Comparison of ENCODE assay signal across 29 mouse cellular contexts in the genomic region with DNA sequence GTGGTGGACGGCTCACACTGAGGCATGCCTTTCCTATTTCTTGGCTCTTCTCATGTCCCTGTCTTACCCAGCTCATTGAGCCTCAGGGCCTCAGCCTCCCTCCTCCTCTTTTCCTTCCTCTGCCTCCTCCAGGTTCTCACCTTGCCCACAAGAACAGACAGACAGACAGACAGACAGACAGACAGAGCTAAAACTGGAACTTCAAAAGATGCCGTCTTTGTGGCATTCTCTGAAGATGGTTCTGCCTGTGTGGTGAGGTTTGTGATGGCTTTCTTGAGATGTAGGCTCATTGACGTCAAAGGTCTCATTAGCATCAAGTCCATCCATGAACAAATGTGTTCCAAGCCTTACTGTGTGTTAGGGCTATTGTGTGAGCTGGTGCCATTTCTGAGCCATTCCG. TPM values are rescaled to one million over a fixed set of nuclear protein-coding genes. Genes with fewer than 3 reads are reported as not detected.
DNase-seq lines count a peak whose midpoint lies in the region; ATAC-seq and TF ChIP-seq lines count a peak whose summit lies in the region.
"Had no signal": no experiment of that assay in that cellular context is flagged by ENCODE, and none has a peak within 500 bp of the region (broad histone marks: within the 10 kb centered on the region; RNA-seq: fewer than 3 reads in every experiment).

No protein-coding gene starts in this region.

- H3K27ac ChIP-seq in layer of hippocampus, adult 2 months, result peak overlapping the region; percentile 81; the same call in 1 of the 2 replicates
- H3K27ac ChIP-seq: embryonic facial prominence, embryonic 10.5 days; embryonic facial prominence, embryonic 13.5 days; forebrain, embryonic 12.5 days; forebrain, embryonic 15.5 days; heart, embryonic 13.5 days; hindbrain, embryonic 13.5 days had no signal

- no peak for DNase-seq in layer of hippocampus, adult 2 months (ENCODE audit: low spot score in 2 of 2)
- no peak for DNase-seq in layer of hippocampus, adult 9-11 months
- peak; percentile 32 to 49 for DNase-seq in CD8-positive naive resting alpha-beta T cell, adult 2 months (ENCODE audit: low read depth in 2 of 2, low spot score in 2 of 2)
- DNase-seq in induced T-regulatory cell, adult 2 months (ENCODE audit: low read depth), result peak; percentile 80
- no peak for DNase-seq in ovary, postnatal 14 days (ENCODE audit: low spot score)
- DNase-seq in heart, postnatal 10 days, result no peak
- no peak for DNase-seq in lung, postnatal 14 days
- DNase-seq: adrenal gland, adult 2 months; adrenal gland, postnatal 36 days; cerebellum, adult 11 months; cerebellum, adult 8-10 months; cerebellum, postnatal 36 days; embryo, embryonic 11 days; gastrocnemius, postnatal 25 days; heart, adult 18-20 months; kidney, adult 2 months had no signal

- no peak overlapping the region for H3K4me3 ChIP-seq in layer of hippocampus, adult 2 months
- H3K4me3 ChIP-seq: embryonic facial prominence, embryonic 10.5 days; embryonic facial prominence, embryonic 13.5 days; erythroblast, embryonic 14.5 days; forebrain, embryonic 12.5 days; forebrain, embryonic 15.5 days; heart, embryonic 13.5 days; hindbrain, embryonic 10.5 days; hindbrain, embryonic 13.5 days had no signal

- TF ChIP-seq CTCF in layer of hippocampus, adult 2 months (conservative IDR thresholded peaks at IDR 0.05), result no peak

- ATAC-seq in neutrophil, adult 5-6 weeks (ENCODE audit: extremely low read depth, insufficient number of reproducible peaks, low FRiP score, poor library complexity, severe bottlenecking), result peak; percentile 16; the same call in 1 of the 2 replicates
- ATAC-seq: forebrain, embryonic 15.5 days; hindbrain, embryonic 16.5 days; intestine, postnatal 0 days had no signal

- intact Hi-C loops in heart, postnatal 10 days (cut with DNase I), result no loop called here

RNA-seq across cellular contexts. Expression of a gene that starts 9.2 kb away (rescaled TPM):
- not detected for total RNA-seq in layer of hippocampus, adult 2 months (2021)
- total RNA-seq in neutrophil, adult 5-6 weeks (2017), result not detected in 2 replicates
- total RNA-seq in heart, postnatal 10 days (2021), result not detected
- total RNA-seq: adrenal gland, adult 2 months; adrenal gland, postnatal 36 days; gastrocnemius, adult 8-10 months; gastrocnemius, postnatal 25 days; heart, adult 18-20 months; heart, postnatal 25 days had no signal

RNA-seq across cellular contexts. Expression of a gene that starts 13.0 kb away (rescaled TPM):
- 10 to 100 TPM; 30.8 to 31.7 TPM for total RNA-seq in layer of hippocampus, adult 2 months (2021)
- 12.9 and 15.5 TPM in 2 replicates for total RNA-seq in neutrophil, adult 5-6 weeks (2017)
- total RNA-seq in heart, postnatal 10 days (2021), result 1 to 10 TPM; 3.9 to 7.1 TPM

RNA-seq across cellular contexts. Expression of a gene that starts 27.5 kb away (rescaled TPM):
- total RNA-seq in layer of hippocampus, adult 2 months (2021), result 10 to 100 TPM; 26.1 to 26.4 TPM
- total RNA-seq in neutrophil, adult 5-6 weeks (2017), result 25.1 and 29.1 TPM in 2 replicates
- total RNA-seq in heart, postnatal 10 days (2021), result 10 to 100 TPM; 10.2 to 11.7 TPM

RNA-seq across cellular contexts. Expression of a gene that starts 44.8 kb away (rescaled TPM):
- total RNA-seq in layer of hippocampus, adult 2 months (2021), result 100 to 1,000 TPM; 440 to 441 TPM
- 1,686 and 1,792 TPM in 2 replicates for total RNA-seq in neutrophil, adult 5-6 weeks (2017)
- total RNA-seq in heart, postnatal 10 days (2021), result 100 to 1,000 TPM; 624 to 658 TPM

RNA-seq across cellular contexts. Expression of a gene that starts 59.3 kb away (rescaled TPM):
- total RNA-seq in layer of hippocampus, adult 2 months (2021), result under 1 TPM; 0.10 to 0.23 TPM
- not detected in 2 replicates for total RNA-seq in neutrophil, adult 5-6 weeks (2017)
- total RNA-seq in heart, postnatal 10 days (2021), result 100 to 1,000 TPM; 147 to 150 TPM

Comparison
In these comparisons a context has a peak if more than half of its experiments do, and no peak if none do; other contexts are left out.
1. DNase-seq: peak in CD8-positive naive resting alpha-beta T cell, adult 2 months (2 of 2) and induced T-regulatory cell, adult 2 months (single experiment); none in layer of hippocampus, adult 2 months (0 of 2), layer of hippocampus, adult 9-11 months (single experiment), ovary, postnatal 14 days (single experiment), heart, postnatal 10 days (0 of 2) and lung, postnatal 14 days (single experiment).